Mouse (Mus musculus): ENCODE measurements around the gene Heatr3.

DNA sequence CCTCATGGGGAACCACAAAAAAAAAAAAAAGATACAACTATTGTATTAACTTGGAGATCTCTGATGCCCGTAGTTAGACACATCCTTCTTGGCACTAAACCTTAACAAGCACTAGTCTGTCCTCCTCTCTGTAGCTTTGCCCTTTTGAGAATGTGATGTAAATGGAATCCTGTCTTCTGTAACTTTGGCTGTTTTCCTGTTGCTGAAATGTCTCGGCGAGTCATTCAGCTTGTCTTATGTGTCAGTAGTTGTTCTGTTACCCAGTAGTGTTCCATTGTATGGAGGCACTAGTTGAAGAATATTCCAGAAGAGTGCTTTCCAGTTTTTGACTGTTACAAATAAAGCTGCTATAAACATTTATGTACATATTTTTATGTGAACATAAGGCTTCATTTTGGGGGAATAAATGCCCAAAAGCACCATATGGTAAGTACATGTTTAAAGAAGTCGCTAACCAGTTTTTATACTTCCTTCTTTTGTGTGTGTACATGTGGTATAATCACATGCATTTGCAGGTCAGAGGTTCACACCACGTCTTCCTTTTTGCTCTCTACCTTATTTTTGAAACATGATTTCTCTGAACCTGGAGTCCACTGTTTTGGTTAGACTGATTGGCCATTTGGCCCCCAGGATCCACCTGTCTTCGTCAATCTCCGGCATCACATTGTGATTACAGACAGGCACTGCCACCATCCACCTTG is 69.6 kb downstream of the Heatr3 start:
- no peak for TF ChIP-seq POLR2A (IDR thresholded peaks at IDR 0.05; ENCODE audit: borderline replicate concordance, low read depth, low read length)
- TF ChIP-seq CTCF (IDR thresholded peaks at IDR 0.05; ENCODE audit: low read depth, low read length), result no peak

Measured in bone marrow macrophage, adult 2 months (primary cell).